Mouse (Mus musculus) brain, embryonic 14.5 days (tissue): ENCODE results near the gene Setd1b. TPM values are rescaled to one million over a fixed set of nuclear protein-coding genes. Genes with fewer than 3 reads are reported as not detected.

ENCODE experiments used
- DNase-seq: peaks from one replicate; pipeline ENCODE4 v3.0.0-alpha.2; 2011; ENCODE audit warnings: low read depth
- CTCF ChIP-seq: fragments of 200-500 bp; IDR thresholded peaks from 2 replicates; pipeline ENCODE4 v1.5.1; 2012; ENCODE audit warnings: inconsistent platforms, mild to moderate bottlenecking, moderate library complexity, borderline replicate concordance; ENCODE audit not compliant: insufficient read depth, insufficient read length; ENCODE audit errors: extremely low read depth
- POLR2A ChIP-seq: fragments of 200-500 bp; IDR thresholded peaks from 2 replicates; pipeline ENCODE4 v1.6.1; 2012; ENCODE audit warnings: mild to moderate bottlenecking, inconsistent platforms, borderline replicate concordance; ENCODE audit not compliant: poor library complexity, insufficient read depth, insufficient read length, severe bottlenecking; ENCODE audit errors: extremely low read depth
- polyA plus RNA-seq: library from polyadenylated mRNA; depleted of rRNA; stranded (reverse); fragments of >200 nt; gene quantifications from 2 replicates; pipeline ENCODE4 v1.2.3, GENCODE M21; 2012

The Setd1b gene
- polyA plus RNA-seq, 1 experiment, result 21.0 TPM

DNA sequence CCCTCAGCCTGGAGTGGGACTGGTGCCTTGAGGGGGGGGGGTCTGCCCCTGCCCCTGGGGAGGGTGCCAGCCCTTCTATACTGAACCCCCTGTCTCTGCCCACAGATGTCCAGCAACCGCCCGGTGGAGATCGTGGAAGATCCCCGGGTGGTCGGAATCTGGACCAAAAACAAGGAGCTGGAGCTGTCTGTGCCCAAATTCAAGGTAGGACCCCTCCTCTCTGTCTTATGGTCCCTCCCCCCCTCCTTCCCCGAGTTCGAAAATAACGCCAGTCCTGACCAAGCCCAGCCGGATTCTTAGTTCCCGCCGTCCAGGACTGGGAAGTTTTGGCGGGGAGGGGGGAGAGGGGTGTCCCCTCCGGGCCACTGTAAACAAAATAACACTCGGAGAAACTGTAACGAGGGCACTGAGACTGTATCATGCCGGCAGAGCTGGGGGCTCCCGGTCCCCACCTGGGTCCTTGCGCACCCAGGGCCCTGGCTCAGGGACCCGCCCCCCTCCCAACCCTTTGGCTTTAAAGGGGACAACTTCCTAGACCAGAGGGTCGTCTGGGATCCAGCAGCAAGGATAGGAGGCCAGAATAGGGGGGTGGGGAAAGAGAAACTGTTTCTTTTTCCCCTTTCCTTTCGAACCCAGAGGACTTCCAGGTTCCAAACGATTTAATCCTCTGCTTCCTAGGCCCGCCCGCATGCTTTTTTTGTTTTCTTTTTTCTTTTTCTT lies 1.4 kb downstream of the Setd1b start:
- DNase-seq, result peak; percentile 82
- TF ChIP-seq CTCF, result no peak
- TF ChIP-seq POLR2A, result no peak

DNA sequence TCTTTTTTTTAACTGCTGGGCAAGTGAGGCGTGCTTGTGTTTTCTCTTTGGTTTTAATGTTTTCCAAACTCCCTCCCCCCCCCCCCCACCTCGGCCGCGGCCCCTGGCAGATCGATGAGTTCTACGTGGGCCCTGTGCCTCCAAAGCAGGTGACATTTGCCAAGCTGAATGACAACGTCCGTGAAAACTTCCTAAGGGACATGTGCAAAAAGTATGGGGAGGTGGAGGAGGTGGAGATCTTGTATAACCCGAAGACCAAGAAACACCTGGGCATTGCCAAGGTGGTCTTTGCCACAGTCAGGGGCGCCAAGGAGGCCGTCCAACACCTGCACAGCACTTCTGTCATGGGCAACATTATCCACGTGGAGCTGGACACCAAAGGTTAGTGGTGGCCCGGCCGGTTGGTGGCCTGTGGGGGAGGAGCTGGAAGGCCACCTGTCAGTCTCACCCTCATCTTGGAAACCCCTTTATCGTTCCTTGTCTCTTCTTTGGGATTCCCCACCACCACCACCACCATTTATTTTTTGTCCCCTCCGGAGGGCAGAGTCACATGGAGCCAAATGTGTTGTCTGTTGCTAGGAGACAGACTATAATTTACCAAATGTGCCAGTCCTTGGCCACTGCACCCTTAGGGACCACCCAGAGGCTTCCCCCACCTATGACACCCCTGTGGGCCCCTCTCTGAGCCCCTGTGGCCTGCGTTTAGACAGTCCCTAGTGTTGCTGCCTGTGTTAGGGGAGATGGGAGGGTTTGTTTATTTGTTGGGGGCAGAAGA lies 2.2 kb downstream of the Setd1b start:
- TF ChIP-seq POLR2A (no peak), CTCF (no peak)
- peak; percentile 24 for DNase-seq

DNA sequence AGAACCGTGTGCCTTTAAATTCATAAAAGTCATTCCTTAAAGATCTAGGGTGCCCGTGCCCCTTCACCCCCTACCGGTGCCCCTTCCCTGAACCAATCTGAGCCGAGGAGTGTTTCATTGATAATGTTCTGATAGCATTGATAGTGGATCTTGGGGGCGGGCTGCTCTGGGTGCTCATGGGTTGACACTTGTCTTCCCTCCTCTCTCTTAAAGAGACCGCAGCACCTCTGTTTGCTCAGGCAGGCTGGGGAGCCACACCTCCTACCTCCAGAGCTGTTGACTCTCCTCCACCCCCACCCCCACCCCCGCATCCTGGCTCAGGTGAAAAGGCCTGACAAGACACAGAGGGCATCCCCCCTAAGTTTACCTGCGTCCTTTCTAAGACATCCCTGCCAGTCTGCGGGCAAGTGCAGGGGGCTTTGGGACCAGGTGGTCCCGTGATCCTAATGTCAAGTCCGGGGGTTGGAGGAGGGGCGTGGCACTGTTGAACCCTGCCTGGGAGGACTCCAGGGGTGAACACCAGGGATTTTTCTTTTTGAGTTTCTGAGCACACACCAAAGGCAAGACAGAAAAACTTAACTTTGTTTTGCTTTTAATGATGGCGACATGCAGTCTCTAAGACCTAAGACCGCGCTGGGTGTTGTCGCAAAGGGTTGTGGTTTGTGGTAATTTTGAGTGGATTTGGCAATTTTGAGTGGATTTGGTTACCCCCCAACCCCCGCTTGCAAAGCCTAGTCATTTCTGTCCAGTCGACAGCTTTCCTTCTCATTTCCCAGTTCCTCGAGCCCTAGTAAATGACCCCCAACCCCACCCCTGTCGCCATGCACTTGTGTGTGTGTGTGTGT lies 3.0 kb downstream of the Setd1b start:
- TF ChIP-seq CTCF (no peak), POLR2A (no peak)

DNA sequence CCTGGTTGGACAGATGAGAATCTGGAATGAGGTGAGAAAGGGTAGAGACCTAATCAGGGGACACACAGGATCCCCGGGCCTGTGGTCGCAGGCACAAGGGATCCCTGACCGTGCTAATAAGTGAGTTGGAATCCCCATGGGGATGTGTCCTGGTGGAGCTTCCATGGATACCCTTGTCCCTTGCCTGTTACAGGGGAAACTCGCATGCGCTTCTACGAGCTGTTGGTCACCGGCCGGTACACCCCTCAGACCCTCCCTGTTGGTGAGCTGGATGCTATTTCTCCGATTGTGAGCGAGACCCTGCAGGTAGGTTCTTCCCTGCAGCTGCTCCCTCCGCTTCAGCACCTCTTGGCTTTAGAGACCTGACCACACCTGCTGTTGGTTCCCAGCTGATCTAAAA lies 4.4 kb downstream of the Setd1b start:
- TF ChIP-seq POLR2A (no peak), CTCF (no peak)
- no peak for DNase-seq

More for the DNA sequence above, 3.0 kb downstream of the Setd1b start:
- DNase-seq, result peak; percentile 23

DNA sequence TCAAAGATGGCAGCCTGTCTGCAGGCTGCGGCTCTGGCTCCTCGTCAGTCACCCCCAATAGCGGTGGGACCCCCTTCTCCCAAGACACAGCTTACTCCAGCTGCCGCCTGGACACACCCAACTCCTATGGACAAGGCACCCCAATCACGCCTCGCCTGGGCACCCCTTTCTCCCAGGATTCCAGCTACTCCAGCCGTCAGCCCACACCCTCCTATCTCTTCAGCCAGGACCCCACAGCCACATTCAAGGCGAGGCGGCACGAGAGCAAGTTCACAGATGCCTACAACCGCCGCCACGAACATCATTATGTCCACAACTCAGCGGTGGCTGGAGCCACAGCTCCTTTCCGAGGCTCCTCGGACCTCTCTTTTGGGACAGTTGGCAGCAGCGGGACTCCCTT lies 5.6 kb downstream of the Setd1b start:
- DNase-seq, result no peak

DNA sequence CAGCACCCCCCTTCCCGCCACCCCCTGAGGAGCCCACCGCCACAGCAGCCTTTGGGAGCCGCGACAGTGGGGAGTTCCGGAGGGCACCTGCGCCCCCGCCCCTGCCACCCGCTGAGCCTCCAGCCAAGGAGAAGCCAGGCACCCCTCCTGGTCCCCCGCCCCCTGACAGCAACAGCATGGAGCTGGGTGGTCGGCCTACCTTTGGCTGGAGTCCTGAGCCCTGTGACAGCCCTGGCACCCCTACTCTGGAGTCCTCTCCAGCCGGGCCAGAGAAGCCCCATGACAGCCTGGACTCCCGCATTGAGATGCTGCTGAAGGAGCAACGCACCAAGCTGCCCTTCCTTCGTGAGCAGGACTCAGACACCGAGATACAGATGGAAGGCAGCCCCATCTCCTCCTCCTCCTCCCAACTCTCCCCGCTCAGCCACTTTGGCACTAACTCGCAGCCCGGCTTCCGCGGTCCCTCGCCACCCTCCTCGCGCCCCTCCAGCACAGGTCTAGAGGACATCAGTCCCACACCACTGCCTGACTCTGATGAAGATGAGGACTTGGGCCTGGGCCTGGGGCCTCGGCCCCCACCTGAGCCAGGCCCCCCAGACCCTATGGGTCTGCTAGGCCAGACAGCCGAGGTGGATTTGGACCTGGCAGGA lies 6.2 kb downstream of the Setd1b start:
- TF ChIP-seq POLR2A (no peak), CTCF (no peak)
- peak; percentile 5 for DNase-seq

More for the DNA sequence above, 5.6 kb downstream of the Setd1b start:
- TF ChIP-seq CTCF (no peak), POLR2A (no peak)

DNA sequence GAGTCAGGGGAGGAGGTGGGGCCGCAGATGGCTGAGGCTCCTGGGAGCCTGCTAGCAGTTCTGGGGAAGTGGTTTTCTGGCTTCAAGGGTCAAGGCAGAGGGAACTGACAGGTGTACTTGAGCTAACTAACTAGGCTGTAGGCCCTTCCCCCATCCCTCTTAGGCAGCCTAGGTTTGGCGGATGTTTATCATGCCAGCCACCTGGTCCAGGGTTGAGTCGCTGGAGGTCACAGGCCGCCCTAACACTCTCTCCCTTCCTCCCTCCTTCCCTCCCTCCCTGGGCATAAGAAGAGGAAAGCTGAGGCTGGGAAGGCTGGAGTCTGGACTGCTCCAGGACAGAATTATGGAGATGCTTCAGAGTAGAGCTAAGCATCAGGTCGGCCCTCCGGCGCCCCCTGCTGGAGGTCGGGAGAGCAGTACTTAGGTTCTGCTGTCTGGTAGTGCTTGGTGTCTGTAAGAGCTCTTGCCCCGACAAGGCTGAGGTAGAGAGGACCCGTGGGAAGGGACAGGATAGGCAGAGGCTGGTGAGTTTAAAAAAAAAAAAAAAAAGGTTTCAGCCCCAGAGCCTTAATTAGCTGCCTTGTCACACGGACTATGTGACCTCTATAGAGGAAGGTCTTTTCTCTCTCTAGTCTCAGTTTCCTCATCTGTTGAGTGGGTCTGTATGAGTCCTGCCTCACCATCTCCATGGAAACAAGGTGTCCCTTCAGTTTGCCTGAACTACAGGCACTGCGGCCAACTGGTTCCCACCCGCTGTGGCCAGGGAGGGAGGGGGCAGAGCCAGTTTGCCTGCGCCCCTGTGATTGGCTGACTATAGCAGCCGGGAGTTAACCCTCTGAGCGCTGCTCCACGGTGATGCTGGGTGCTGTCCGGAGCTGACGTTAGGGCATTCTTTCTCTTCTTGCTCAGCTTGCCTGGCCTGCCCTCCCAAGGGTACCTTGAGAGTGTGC lies 7.7 kb downstream of the Setd1b start:
- peak; percentile 94 for DNase-seq
- TF ChIP-seq POLR2A (no peak), CTCF (peak; percentile 98)

DNA sequence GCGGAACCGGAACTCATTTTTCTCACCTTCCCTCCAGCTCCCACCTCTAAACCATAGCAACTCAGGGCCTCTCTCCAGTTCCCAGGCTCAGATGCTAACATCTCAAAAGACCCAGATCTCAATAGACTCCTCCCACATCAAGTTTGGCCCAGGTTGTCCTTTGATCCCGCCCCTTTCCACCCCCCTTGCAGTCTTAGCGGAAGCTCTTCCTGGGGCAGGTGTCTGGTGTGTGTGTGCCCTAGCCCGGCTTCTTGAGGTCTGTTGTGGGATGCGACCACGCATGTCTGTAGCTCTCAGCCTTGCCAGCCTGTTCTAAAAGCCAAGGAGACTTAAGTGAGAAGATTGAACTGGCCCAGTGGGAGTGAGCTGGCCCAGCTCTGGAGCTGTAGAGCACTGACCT lies 8.6 kb downstream of the Setd1b start:
- peak; percentile 9 for DNase-seq
- no peak for TF ChIP-seq CTCF
- no peak for TF ChIP-seq POLR2A

DNA sequence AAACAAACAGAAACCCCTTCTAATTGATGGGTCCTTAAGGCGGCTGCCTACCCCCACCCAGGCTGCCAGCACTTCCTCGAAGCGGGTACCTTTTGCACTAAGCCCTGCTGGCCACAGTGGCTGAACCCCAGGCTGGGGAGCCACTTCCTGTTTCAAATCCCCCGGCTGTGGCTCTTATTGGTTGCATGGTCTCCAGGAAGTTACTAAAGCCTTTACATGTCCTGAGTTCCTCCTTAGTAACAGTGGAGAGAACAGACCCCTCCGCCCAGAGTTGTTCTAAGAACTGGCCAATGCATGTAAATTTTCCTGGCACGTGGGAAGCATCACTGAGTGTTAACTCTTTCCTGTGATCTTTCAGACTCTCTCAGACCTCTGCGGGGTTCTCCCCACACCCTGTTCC lies 9.1 kb downstream of the Setd1b start:
- peak; percentile 70 for DNase-seq
- TF ChIP-seq POLR2A (no peak), CTCF (no peak)
